Mouse (Mus musculus) liver, adult 2 months (tissue): ENCODE measurements around the gene Ror1. TPM values are rescaled to one million over a fixed set of nuclear protein-coding genes. Genes with fewer than 3 reads are reported as not detected.
A peak's percentile ranks its signal among the peaks of the same experiment; 100 is the strongest.

ENCODE experiments used
- DNase-seq: peaks from one replicate; pipeline ENCODE4 v3.0.0-alpha.2; 2011; ENCODE audit warnings: low read depth, low spot score; ENCODE audit errors: extremely low read depth
- H3K27ac ChIP-seq: fragments of 200-500 bp; replicated peaks from 2 replicates; pipeline ENCODE4 v1.5.1; 2012; ENCODE audit warnings: low read depth, mild to moderate bottlenecking, control low read depth, inconsistent platforms, low read length; ENCODE audit not compliant: insufficient read depth
- H3K27me3 ChIP-seq: fragments of 200-500 bp; 2 replicates; pipeline ENCODE4 v1.6.1; 2012; ENCODE audit warnings: mild to moderate bottlenecking, moderate library complexity, low read length, inconsistent platforms; ENCODE audit not compliant: control insufficient read depth, insufficient read depth
- H3K36me3 ChIP-seq: fragments of 200-500 bp; 2 replicates; pipeline ENCODE4 v1.6.1; 2012; ENCODE audit warnings: low read length, inconsistent platforms; ENCODE audit not compliant: control insufficient read depth, insufficient read depth
- H3K4me1 ChIP-seq: fragments of 200-500 bp; 2 replicates; pipeline ENCODE4 v1.6.1; 2011; ENCODE audit warnings: low read length; ENCODE audit not compliant: control insufficient read depth, insufficient read depth
- H3K4me3 ChIP-seq: fragments of 200-500 bp; 2 replicates; pipeline ENCODE4 v1.5.1; 2011; ENCODE audit warnings: low read depth, mild to moderate bottlenecking, control low read depth, low read length, moderate library complexity; ENCODE audit not compliant: insufficient read depth
- H3K79me2 ChIP-seq: fragments of 200-500 bp; 2 replicates; pipeline ENCODE4 v1.6.1; 2012; ENCODE audit warnings: inconsistent platforms, mild to moderate bottlenecking, low read length, moderate library complexity; ENCODE audit not compliant: control insufficient read depth, insufficient read depth
- H3K9ac ChIP-seq: fragments of 200-500 bp; 2 replicates; pipeline ENCODE4 v1.6.1; 2012; ENCODE audit warnings: low read depth, mild to moderate bottlenecking, control low read depth, inconsistent platforms, low read length
- CTCF ChIP-seq: fragments of 200-500 bp; IDR thresholded peaks from 2 replicates; pipeline ENCODE4 v1.5.1; 2011; ENCODE audit warnings: low read depth, low read length, control low read depth
- POLR2A ChIP-seq: fragments of 200-500 bp; IDR thresholded peaks from 2 replicates; pipeline ENCODE4 v1.6.1; 2011; ENCODE audit warnings: low read length, control low read depth; ENCODE audit not compliant: insufficient read depth; ENCODE audit errors: extremely low read depth
- WGBS: fragments of 180-500 bp; shearing (Covaris S2); methylation state at CpG from one replicate; pipeline ENCODE4 v1.1.7; 2018; 5-methylcytosine and 5-hydroxymethylcytosine counted together
- polyA plus RNA-seq: library from polyadenylated mRNA; depleted of rRNA; stranded (reverse); fragments of >200 nt; gene quantifications from 2 replicates; pipeline ENCODE4 v1.2.3, GENCODE M21; 2012
- total RNA-seq: library from RNA; depleted of rRNA; stranded (reverse); fragments of >200 nt; gene quantifications from 2 replicates; pipeline ENCODE4 v1.2.3, GENCODE M21; 2014

The Ror1 gene
- total and polyA plus RNA-seq, 2 experiments: 0.56 to 1.4 TPM

GRCm38 (mm10) chr4:100208081-100208480, 112.5 kb downstream of the Ror1 start:
- no peak for DNase-seq
- TF ChIP-seq POLR2A: no peak
- no peak for TF ChIP-seq CTCF
- no peaks in the 10 kb centered on the region for H3K79me2 ChIP-seq
- H3K4me1 ChIP-seq: 0 out of 2 replicates have a peak, but pooled peaks cover 2% of the 10 kb centered on the region
- H3K27ac ChIP-seq: no peak overlapping the region
- no peaks in the 10 kb centered on the region for H3K36me3 ChIP-seq
- 84% methylated on average over 4 of the region's 4 CpGs for WGBS
- H3K4me3 ChIP-seq: no peak overlapping the region
- no peaks in the 10 kb centered on the region for H3K27me3 ChIP-seq
- H3K9ac ChIP-seq: no peak overlapping the region

- Histone ChIP-seq H3K4me3 (no peak overlapping the region), H3K27me3 (no peaks in the 10 kb centered on the region), H3K9ac (no peak overlapping the region), H3K79me2 (no peaks in the 10 kb centered on the region), H3K4me1 (peaks cover 2% of the 10 kb centered on the region; the same call in 1 of the 2 replicates), H3K36me3 (no peaks in the 10 kb centered on the region), H3K27ac (no peak overlapping the region)
- TF ChIP-seq CTCF (no peak), POLR2A (no peak)
- WGBS: 82% methylated on average over 4 of the region's 4 CpGs
- no peak for DNase-seq
Observed at GRCm38 (mm10) chr4:100209106-100209505, 113.5 kb downstream of the Ror1 start.

- no peaks in the 10 kb centered on the region for H3K27me3 ChIP-seq
- no peak overlapping the region for H3K9ac ChIP-seq
- H3K4me1 ChIP-seq: peaks cover 3% of the 10 kb centered on the region; the same call in 1 of the 2 replicates
- no peak overlapping the region for H3K27ac ChIP-seq
- TF ChIP-seq POLR2A: no peak
- no peak for TF ChIP-seq CTCF
- no peak for DNase-seq
- H3K4me3 ChIP-seq: no peak overlapping the region
- H3K79me2 ChIP-seq: no peaks in the 10 kb centered on the region
- no peaks in the 10 kb centered on the region for H3K36me3 ChIP-seq
- 57% methylated on average over 4 of the region's 4 CpGs for whole genome bisulfite sequencing
Observed at GRCm38 (mm10) chr4:100211331-100211730, 115.7 kb downstream of the Ror1 start.

- Histone ChIP-seq H3K27me3 (no peaks in the 10 kb centered on the region), H3K4me1 (peaks cover 3% of the 10 kb centered on the region; the same call in 1 of the 2 replicates), H3K4me3 (no peak overlapping the region; the same call in 1 of the 2 replicates), H3K36me3 (no peaks in the 10 kb centered on the region), H3K79me2 (no peaks in the 10 kb centered on the region), H3K27ac (peak overlapping the region; percentile 75), H3K9ac (peak overlapping the region; percentile 17; the same call in 1 of the 2 replicates)
- TF ChIP-seq POLR2A (no peak), CTCF (peak; percentile 82)
- DNase-seq: peak; percentile 85
- 20% methylated on average over 13 of the region's 13 CpGs for WGBS
Observed at GRCm38 (mm10) chr4:100214324-100215215, 119.0 kb downstream of the Ror1 start.

GRCm38 (mm10) chr4:100216587-100216986, 121.0 kb downstream of the Ror1 start:
- no peak overlapping the region for H3K9ac ChIP-seq
- H3K36me3 ChIP-seq: no peaks in the 10 kb centered on the region
- H3K27ac ChIP-seq: no peak overlapping the region
- no peak overlapping the region for H3K4me3 ChIP-seq
- H3K4me1 ChIP-seq: peaks cover 1% of the 10 kb centered on the region; the same call in 1 of the 2 replicates
- no peaks in the 10 kb centered on the region for H3K79me2 ChIP-seq
- 78% methylated on average over 3 of the region's 3 CpGs for WGBS
- TF ChIP-seq POLR2A: no peak
- TF ChIP-seq CTCF: no peak
- DNase-seq: no peak
- no peaks in the 10 kb centered on the region for H3K27me3 ChIP-seq

GRCm38 (mm10) chr4:100219026-100219425, 123.4 kb downstream of the Ror1 start:
- 79% methylated on average over 4 of the region's 4 CpGs for WGBS
- no peak for TF ChIP-seq CTCF
- no peak for TF ChIP-seq POLR2A
- H3K36me3 ChIP-seq: no peaks in the 10 kb centered on the region
- DNase-seq: no peak
- H3K27me3 ChIP-seq: no peaks in the 10 kb centered on the region
- no peaks in the 10 kb centered on the region for H3K79me2 ChIP-seq
- H3K4me3 ChIP-seq: no peak overlapping the region
- H3K4me1 ChIP-seq: peaks cover 6% of the 10 kb centered on the region
- H3K27ac ChIP-seq: no peak overlapping the region
- no peak overlapping the region for H3K9ac ChIP-seq
